Mouse (Mus musculus) right cerebral cortex, postnatal 10 days (tissue): ENCODE data around the gene Tpo.
A peak's percentile ranks its signal among the peaks of the same experiment; 100 is the strongest.

ENCODE experiments used
- DNase-seq, 2 experiments: peaks; one replicate each; pipeline ENCODE4 v3.0.0; 2021; ENCODE audit warnings: low spot score in 2 of 2

Gene Tpo

DNA sequence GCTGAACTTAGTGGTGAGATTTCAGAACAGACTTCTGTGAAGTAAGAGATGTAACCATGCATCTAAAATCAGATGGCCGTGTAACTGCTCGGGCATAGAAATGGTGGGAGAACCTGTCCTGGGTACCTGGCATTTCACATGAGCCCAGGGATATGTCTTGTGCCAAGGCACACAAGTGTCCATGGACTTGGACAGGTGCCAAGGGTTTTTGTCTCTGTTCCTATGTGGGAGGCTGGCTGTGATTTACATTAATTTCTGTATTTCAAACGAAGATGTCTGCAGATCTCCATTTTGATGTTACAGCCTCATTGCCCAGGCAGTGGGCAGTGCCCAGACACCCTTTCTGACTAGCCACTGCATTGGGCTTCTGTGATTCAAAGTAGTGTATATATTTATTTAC lies 115.3 kb downstream of the Tpo start:
- no peak for DNase-seq

DNA sequence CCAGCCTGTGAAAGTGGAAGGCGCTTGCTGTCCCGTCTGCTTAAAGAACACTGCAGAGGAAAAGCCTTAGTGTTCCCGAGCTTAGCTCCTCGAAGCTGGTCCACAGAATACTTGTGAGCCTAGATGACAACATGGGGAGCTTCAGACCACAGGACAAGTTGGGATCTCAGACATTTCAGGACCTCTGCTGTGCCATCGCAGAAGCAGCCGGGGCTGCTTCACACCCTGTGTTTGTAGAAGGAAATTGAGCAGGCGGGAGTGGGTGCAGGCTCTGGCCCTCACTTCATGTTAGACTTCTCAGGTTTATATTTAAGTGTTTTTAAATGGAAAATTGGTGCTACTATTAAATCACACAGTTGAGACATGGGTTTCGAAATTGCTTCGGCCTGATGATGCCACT lies 116.9 kb downstream of the Tpo start:
- no peak for DNase-seq

DNA sequence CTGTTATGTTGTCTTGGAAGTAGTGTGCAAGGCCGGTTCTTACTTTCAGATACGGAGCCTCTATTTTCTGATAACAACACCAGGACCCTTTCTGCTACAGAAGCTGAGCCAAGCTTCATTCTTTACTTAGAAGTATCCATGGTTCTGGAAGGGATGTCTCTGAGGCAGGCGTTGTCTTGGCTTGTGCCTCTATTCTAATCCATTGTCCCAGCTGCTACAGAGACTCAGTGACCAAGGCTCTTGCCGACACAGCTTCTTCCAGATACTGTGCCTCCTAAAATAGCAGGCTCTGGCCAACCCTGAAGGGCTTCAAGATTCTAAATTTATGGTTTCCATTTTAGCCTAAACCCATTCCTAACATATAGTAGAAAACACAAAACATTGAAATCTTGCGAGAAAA lies 123.7 kb downstream of the Tpo start:
- peak in 1 of 2 experiments; percentile 70 for DNase-seq

DNA sequence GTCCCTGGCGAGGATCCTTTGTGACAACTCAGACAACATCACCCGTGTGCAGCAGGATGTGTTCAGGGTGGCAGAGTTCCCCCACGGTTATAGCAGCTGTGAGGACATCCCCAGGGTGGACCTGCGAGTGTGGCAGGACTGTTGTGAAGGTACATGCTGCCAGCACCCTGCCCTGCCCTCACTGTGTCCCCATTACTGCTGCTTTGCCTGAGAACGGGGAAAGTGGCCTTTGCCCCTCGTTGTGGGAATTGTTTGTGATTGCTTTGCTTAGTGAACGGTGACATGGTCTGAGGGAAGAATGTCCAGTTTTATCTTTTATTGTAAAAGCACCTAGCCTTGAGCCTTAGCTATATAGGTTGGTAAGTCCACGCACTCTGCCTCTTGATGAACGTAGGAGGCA lies 125.8 kb downstream of the Tpo start:
- DNase-seq, result no peak
